Mouse (Mus musculus) heart, postnatal 4 days (tissue): Measurements from ENCODE around the gene Olfr1322. TPM values are rescaled to one million over a fixed set of nuclear protein-coding genes. Genes with fewer than 3 reads are reported as not detected.

Experiments used
- DNase-seq: peaks from one replicate; pipeline ENCODE4 v3.0.0; 2021
- total RNA-seq, 2 experiments: library from RNA; stranded (reverse); gene quantifications; 2 replicates each; pipeline ENCODE4 v1.2.3; 2021

Gene Olfr1322
- not detected for total RNA-seq

- no peak for DNase-seq
These were observed at the start of gene Olfr1322 for GRCm38 (mm10) chrX:49891383-49891782. Gene Olfr1322 (minus strand): TSS chrX:49891483.

- no peak for DNase-seq
These were observed 13.5 kb downstream of the Olfr1322 start for GRCm38 (mm10) chrX:49877651-49878349.

Other genes with a start within 250 kb of the Olfr1322 start
- not detected for gene Olfr1320, start 219.2 kb downstream of the Olfr1322 start, total RNA-seq
- not detected for gene Olfr1321, start 156.4 kb downstream of the Olfr1322 start, total RNA-seq
- 1 to 10 TPM; 3.7 to 5.7 TPM for gene Igsf1, start 93.7 kb downstream of the Olfr1322 start, total RNA-seq
- not detected for gene Olfr1323, start 127.9 kb upstream of the Olfr1322 start, total RNA-seq